In the genomic region with DNA sequence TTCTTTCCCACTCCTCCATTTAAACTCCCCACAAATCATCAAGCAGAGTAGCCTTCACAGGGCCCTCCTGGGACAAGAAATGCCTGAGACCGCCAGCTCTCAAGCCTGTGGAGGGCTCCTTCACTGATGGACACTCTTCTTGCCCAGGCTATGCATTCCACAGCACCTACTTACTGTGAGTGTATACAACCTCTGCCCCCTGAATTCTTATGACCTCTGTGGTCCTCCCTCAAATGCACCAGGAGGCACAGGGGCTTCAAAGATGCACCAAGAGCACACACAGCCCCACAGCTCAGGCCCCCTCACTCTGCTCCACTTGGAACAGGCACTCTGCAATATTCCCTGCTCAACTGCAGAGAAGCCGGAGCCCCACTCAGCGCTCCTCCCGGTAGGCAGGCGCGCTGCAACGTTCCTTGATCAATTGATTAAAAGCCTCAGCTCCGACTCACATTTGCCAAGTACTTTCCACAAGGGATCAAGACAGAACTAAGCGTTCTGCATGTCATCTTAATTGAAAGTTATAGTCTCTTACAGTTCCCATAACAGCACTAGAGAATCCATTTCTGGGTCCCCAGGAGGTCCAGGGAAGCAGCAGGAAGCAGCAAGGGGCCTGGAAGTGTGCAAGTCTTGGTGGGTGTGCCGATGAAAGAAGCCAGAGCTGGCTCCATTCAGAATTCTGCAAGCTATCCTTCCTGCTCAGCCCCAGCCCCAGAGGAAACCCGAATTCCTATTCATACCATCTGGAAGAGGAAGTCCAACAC, we compare ENCODE assay signal across 8 mouse cellular contexts. TPM values are rescaled to one million over a fixed set of nuclear protein-coding genes. Genes with fewer than 3 reads are reported as not detected.
DNase-seq lines count a peak whose midpoint lies in the region; ATAC-seq and TF ChIP-seq lines count a peak whose summit lies in the region.

No protein-coding gene starts in this region.

- H3K4me1 ChIP-seq in heart, postnatal 0 days (ENCODE audit: control insufficient read depth, insufficient read depth): peaks cover 65% of the 10 kb centered on the region
- H3K4me1 ChIP-seq in midbrain, embryonic 11.5 days (ENCODE audit: control insufficient read depth, insufficient read depth, low read length): peaks cover 32% of the 10 kb centered on the region
- H3K4me1 ChIP-seq in cerebellum, adult 2 months (ENCODE audit: control insufficient read depth, insufficient read depth, low read length): no peaks in the 10 kb centered on the region

- TF ChIP-seq POLR2A in cerebellum, adult 2 months (IDR thresholded peaks at IDR 0.05; ENCODE audit: borderline replicate concordance, insufficient read depth, low read length): no peak

- H3K27ac ChIP-seq in heart, postnatal 0 days (ENCODE audit: low read depth): peak overlapping the region; percentile 69
- no peak overlapping the region for H3K27ac ChIP-seq in midbrain, embryonic 11.5 days (ENCODE audit: low read depth, low read length)
- no peak overlapping the region for H3K27ac ChIP-seq in cerebellum, adult 2 months (ENCODE audit: insufficient read depth, low read length)

- TF ChIP-seq CTCF in heart, postnatal 0 days (IDR thresholded peaks at IDR 0.05; ENCODE audit: low read depth): no peak
- no peak for TF ChIP-seq CTCF in cerebellum, adult 2 months (IDR thresholded peaks at IDR 0.05; ENCODE audit: borderline replicate concordance, insufficient read depth, low read depth, low read length)

- H3K4me3 ChIP-seq in heart, postnatal 0 days (ENCODE audit: low read depth, low read length): no peak overlapping the region
- H3K4me3 ChIP-seq in midbrain, embryonic 11.5 days (ENCODE audit: low read depth, low read length): no peak overlapping the region
- no peak overlapping the region for H3K4me3 ChIP-seq in cerebellum, adult 2 months (replicated peaks; ENCODE audit: insufficient read depth, low read depth, low read length)

- intact Hi-C loops in gastrocnemius, postnatal 36 days (cut with DNase I): no loop called here

- H3K9ac ChIP-seq in heart, postnatal 0 days (replicated peaks; ENCODE audit: low read depth, low read length): no peak overlapping the region
- no peak overlapping the region; the same call in 1 of the 2 replicates for H3K9ac ChIP-seq in midbrain, embryonic 11.5 days (ENCODE audit: low read length)

- ATAC-seq in heart, postnatal 0 days (ENCODE audit: insufficient read depth, low read depth): no peak
- peak; percentile 35 for ATAC-seq in midbrain, embryonic 11.5 days (ENCODE audit: low FRiP score)

- H3K36me3 ChIP-seq in heart, postnatal 0 days (replicated peaks; ENCODE audit: control insufficient read depth, insufficient read depth, low read length): peaks cover 12% of the 10 kb centered on the region
- H3K36me3 ChIP-seq in midbrain, embryonic 11.5 days (ENCODE audit: control insufficient read depth, insufficient read depth, low read length): no peaks in the 10 kb centered on the region

- no peaks in the 10 kb centered on the region for H3K9me3 ChIP-seq in heart, postnatal 0 days (replicated peaks; ENCODE audit: control insufficient read depth, low read length)
- H3K9me3 ChIP-seq in midbrain, embryonic 11.5 days (ENCODE audit: control insufficient read depth, low read length): no peaks in the 10 kb centered on the region

- 42% methylated on average over 11 of the region's 11 CpGs for WGBS in heart, postnatal 0 days
- WGBS in midbrain, embryonic 11.5 days: 2% methylated on average over 11 of the region's 11 CpGs
- 23% methylated on average over 11 of the region's 11 CpGs for WGBS in cerebellum, adult 2 months

- H3K4me2 ChIP-seq in heart, postnatal 0 days (ENCODE audit: low read depth, low read length): peak overlapping the region; percentile 33
- peak overlapping the region; percentile 0 for H3K4me2 ChIP-seq in midbrain, embryonic 11.5 days

- H3K27me3 ChIP-seq in heart, postnatal 0 days (ENCODE audit: control insufficient read depth, insufficient read depth, low read length): no peaks in the 10 kb centered on the region
- H3K27me3 ChIP-seq in midbrain, embryonic 11.5 days (ENCODE audit: control insufficient read depth, insufficient read depth, low read length): peaks cover 27% of the 10 kb centered on the region; the same call in 1 of the 2 replicates
- no peaks in the 10 kb centered on the region for H3K27me3 ChIP-seq in cerebellum, adult 2 months (ENCODE audit: control insufficient read depth, insufficient read depth, low read length)

- no peak for TF ChIP-seq EP300 in heart, postnatal 0 days (IDR thresholded peaks at IDR 0.05; ENCODE audit: low read depth)

- peak; percentile 45 for DNase-seq in gastrocnemius, adult 18-20 months (ENCODE audit: low spot score)
- no peak for DNase-seq in gastrocnemius, postnatal 36 days
- peak; percentile 40 for DNase-seq in ZHBTc4 (ENCODE audit: low read depth, low spot score)
- DNase-seq in heart, postnatal 0 days (ENCODE audit: low spot score): no peak
- peak; percentile 93 for DNase-seq in midbrain, embryonic 11.5 days (ENCODE audit: low spot score, missing footprints)
- DNase-seq in cerebellum, adult 2 months: no peak
- DNase-seq in layer of hippocampus, postnatal 14 days (ENCODE audit: low spot score in 2 of 2): no peak
- DNase-seq in cerebellum, postnatal 25 days: no peak

RNA-seq across cellular contexts. Expression of gene Vangl1, which starts 10.0 kb away (rescaled TPM):
- 1 to 10 TPM; 2.2 to 2.4 TPM for total RNA-seq in gastrocnemius, adult 18-20 months (2021)
- total RNA-seq in gastrocnemius, postnatal 36 days (2021): 1 to 10 TPM; 2.2 to 3.9 TPM
- total RNA-seq in heart, postnatal 0 days (2014; rRNA removed; ENCODE audit: low replicate concordance): 25.5 and 37.5 TPM in 2 replicates
- 10.8 and 12.4 TPM in 2 replicates for polyA plus RNA-seq in heart, postnatal 0 days (2015; fragmentation: Nextera tagmentation; extraction: Ambion mirVana)
- 9.3 and 10.2 TPM in 2 replicates for polyA plus RNA-seq in midbrain, embryonic 11.5 days (2014; fragmentation: Nextera tagmentation; extraction: Ambion mirVana)
- 6.8 and 8.1 TPM in 2 replicates for polyA plus RNA-seq in cerebellum, adult 2 months (2012; rRNA removed)
- total RNA-seq in layer of hippocampus, postnatal 14 days (2021): 10 to 100 TPM in 1 of 2 experiments, 1 to 10 TPM in 1; 9.2 to 12.5 TPM

Comparison
In these comparisons a context has a peak if more than half of its experiments do, and no peak if none do; other contexts are left out.
1. DNase-seq: peak in gastrocnemius, adult 18-20 months (single experiment), ZHBTc4 (single experiment) and midbrain, embryonic 11.5 days (single experiment); none in gastrocnemius, postnatal 36 days (0 of 2), heart, postnatal 0 days (single experiment), cerebellum, adult 2 months (0 of 2), layer of hippocampus, postnatal 14 days (0 of 2) and cerebellum, postnatal 25 days (0 of 2).